Mouse (Mus musculus): ENCODE data around the gene Kctd7. TPM values are rescaled to one million over a fixed set of nuclear protein-coding genes. Genes with fewer than 3 reads are reported as not detected.
A peak's percentile ranks its signal among the peaks of the same experiment; 100 is the strongest.

Kctd7 gene
- total and polyA plus RNA-seq, 3 experiments: 6.9 to 10.3 (median 10.3) TPM

DNA sequence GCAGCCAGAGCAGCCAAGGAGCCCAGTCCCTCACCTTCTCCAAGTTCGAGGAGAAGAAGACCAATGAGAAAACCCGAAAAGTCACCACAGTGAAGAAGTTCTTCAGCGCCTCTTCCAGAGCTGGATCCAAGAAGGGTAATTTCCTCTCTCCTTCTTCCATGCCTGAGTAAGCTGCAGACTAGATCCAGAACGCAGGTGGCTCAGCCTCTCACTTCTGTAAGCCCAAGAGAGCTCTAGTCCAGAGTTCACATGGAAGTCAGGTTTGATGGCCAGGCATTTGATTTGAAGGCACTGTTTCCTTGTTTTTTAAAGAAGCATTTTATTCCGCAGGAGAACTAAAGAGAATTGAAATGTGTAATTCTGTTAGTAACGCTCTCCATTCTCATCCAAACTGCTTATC lies 46.2 kb downstream of the Kctd7 start:
- Histone ChIP-seq H3K9me3 (replicated peaks) (no peaks in the 10 kb centered on the region), H3K4me1 (ENCODE audit: insufficient read depth, low read depth, low read length) (peaks cover 8% of the 10 kb centered on the region), H3K27me3 (ENCODE audit: insufficient read depth, low read length) (no peaks in the 10 kb centered on the region), H3K4me3 (ENCODE audit: low read depth, low read length) (no peak overlapping the region), H3K36me3 (replicated peaks) (peaks cover 87% of the 10 kb centered on the region)
- DNase-seq (ENCODE audit: low spot score) (no peak), ATAC-seq (ENCODE audit: extremely low read depth, insufficient number of reproducible peaks, low FRiP score, poor library complexity, severe bottlenecking) (no peak)
- TF ChIP-seq GATA1 (IDR thresholded peaks at IDR 0.05; ENCODE audit: borderline replicate concordance, low read length) (no peak), TAL1 (conservative IDR thresholded peaks at IDR 0.05; ENCODE audit: low read depth, low read length) (no peak), CTCF (IDR thresholded peaks at IDR 0.05; ENCODE audit: low read depth, low read length) (no peak), GATA2 (IDR thresholded peaks at IDR 0.05; ENCODE audit: borderline replicate concordance, low read depth, low read length) (no peak)

DNA sequence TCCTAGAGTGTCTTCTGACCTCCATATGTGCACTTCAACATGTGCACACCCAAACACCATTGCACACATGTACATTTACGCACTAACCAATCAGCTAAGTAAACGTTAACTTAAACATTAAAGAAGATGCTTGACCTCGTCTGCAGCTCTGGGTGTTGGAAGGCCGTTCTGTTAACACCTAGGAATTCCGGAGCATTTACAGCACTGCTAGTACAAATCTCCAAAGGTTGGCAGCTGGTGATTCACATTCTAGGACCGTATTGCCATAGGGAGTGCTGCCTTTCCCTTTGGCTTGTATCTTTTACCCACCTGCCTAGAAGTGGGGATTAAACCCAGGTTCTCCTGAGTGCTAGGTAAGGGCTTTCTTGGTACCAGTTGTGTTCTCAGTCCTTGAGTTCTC lies 47.2 kb downstream of the Kctd7 start:
- no peak for TF ChIP-seq TAL1 (conservative IDR thresholded peaks at IDR 0.05; ENCODE audit: low read depth, low read length)
- no peak for TF ChIP-seq GATA1 (IDR thresholded peaks at IDR 0.05; ENCODE audit: borderline replicate concordance, low read length)
- no peak for TF ChIP-seq POLR2AphosphoS5 (IDR thresholded peaks at IDR 0.05; ENCODE audit: insufficient replicate concordance, low read depth, low read length)
- TF ChIP-seq CTCF (IDR thresholded peaks at IDR 0.05; ENCODE audit: low read depth, low read length): no peak
- TF ChIP-seq GATA2 (IDR thresholded peaks at IDR 0.05; ENCODE audit: borderline replicate concordance, low read depth, low read length): no peak
- Histone ChIP-seq H3K9me3 (replicated peaks) (no peaks in the 10 kb centered on the region), H3K27me3 (ENCODE audit: insufficient read depth, low read length) (no peaks in the 10 kb centered on the region), H3K4me1 (ENCODE audit: insufficient read depth, low read depth, low read length) (peaks cover 13% of the 10 kb centered on the region), H3K4me3 (ENCODE audit: low read depth, low read length) (no peak overlapping the region), H3K36me3 (replicated peaks) (peaks cover 93% of the 10 kb centered on the region)
- ATAC-seq (ENCODE audit: extremely low read depth, insufficient number of reproducible peaks, low FRiP score, poor library complexity, severe bottlenecking) (no peak), DNase-seq (ENCODE audit: low spot score) (no peak)

DNA sequence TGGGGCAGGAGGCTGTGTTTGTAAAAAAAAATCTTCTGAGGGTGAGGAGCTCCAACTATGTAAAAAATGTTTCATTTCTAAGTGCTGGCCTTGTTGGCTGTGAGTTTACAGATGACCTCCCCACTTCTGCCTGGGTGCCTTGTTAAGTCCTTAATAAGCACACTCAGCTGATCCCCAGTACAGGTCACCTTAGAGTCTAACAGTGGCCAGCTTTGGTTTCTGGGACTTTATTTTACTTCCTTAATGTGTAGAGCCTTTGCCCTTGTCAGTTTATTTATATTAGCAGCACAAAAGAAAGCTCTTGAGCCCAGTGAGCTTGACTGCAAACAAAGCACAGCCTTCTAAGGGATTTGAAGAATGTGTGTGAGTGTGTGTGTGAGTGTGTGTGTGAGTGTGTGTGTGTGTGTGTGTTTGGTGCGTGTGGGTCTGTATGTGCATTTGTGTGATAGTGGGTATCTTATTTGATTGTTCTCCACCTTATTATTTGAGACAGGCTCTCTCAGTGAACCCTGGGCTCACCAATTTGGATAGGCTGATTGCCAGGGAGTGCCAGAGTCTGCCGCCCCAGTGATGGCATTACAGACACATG lies 47.8 kb downstream of the Kctd7 start:
- TF ChIP-seq GATA2 (IDR thresholded peaks at IDR 0.05; ENCODE audit: borderline replicate concordance, low read depth, low read length): no peak
- no peak for TF ChIP-seq TAL1 (conservative IDR thresholded peaks at IDR 0.05; ENCODE audit: low read depth, low read length)
- TF ChIP-seq CTCF (IDR thresholded peaks at IDR 0.05; ENCODE audit: low read depth, low read length): no peak
- TF ChIP-seq GATA1 (IDR thresholded peaks at IDR 0.05; ENCODE audit: borderline replicate concordance, low read length): no peak
- no peak for TF ChIP-seq POLR2AphosphoS5 (IDR thresholded peaks at IDR 0.05; ENCODE audit: insufficient replicate concordance, low read depth, low read length)
- DNase-seq (ENCODE audit: low spot score) (no peak), ATAC-seq (ENCODE audit: extremely low read depth, insufficient number of reproducible peaks, low FRiP score, poor library complexity, severe bottlenecking) (no peak)
- H3K9me3 ChIP-seq (replicated peaks): no peaks in the 10 kb centered on the region
- no peak overlapping the region for H3K4me3 ChIP-seq (ENCODE audit: low read depth, low read length)
- no peaks in the 10 kb centered on the region for H3K27me3 ChIP-seq (ENCODE audit: insufficient read depth, low read length)
- H3K36me3 ChIP-seq (replicated peaks): peaks cover 95% of the 10 kb centered on the region
- peaks cover 11% of the 10 kb centered on the region for H3K4me1 ChIP-seq (ENCODE audit: insufficient read depth, low read depth, low read length)

DNA sequence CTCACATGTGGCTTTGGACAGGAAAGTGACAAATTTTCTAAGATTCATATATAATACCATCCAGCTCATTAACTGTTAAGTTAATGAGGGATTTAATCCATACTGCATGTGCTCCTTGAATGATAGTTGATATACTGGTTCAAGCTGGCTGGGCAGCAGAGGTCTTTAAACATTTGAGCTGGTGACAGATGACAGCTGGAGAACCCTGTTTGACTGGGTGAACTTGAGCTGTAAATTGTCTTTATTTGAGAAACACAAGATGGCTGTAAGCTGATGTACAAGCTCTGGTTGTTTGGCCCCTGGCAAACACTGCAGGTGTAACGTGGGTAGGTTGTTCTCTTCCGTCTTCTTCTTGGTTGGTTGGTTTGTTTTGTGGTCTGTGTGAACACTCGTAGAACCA lies 49.1 kb downstream of the Kctd7 start:
- no peak overlapping the region for H3K4me3 ChIP-seq (ENCODE audit: low read depth, low read length)
- TF ChIP-seq POLR2AphosphoS5 (IDR thresholded peaks at IDR 0.05; ENCODE audit: insufficient replicate concordance, low read depth, low read length): no peak
- TF ChIP-seq GATA2 (IDR thresholded peaks at IDR 0.05; ENCODE audit: borderline replicate concordance, low read depth, low read length): no peak
- no peak for TF ChIP-seq CTCF (IDR thresholded peaks at IDR 0.05; ENCODE audit: low read depth, low read length)
- no peak for TF ChIP-seq TAL1 (conservative IDR thresholded peaks at IDR 0.05; ENCODE audit: low read depth, low read length)
- no peak for TF ChIP-seq GATA1 (IDR thresholded peaks at IDR 0.05; ENCODE audit: borderline replicate concordance, low read length)
- ATAC-seq (ENCODE audit: extremely low read depth, insufficient number of reproducible peaks, low FRiP score, poor library complexity, severe bottlenecking) (no peak), DNase-seq (ENCODE audit: low spot score) (no peak)
- no peaks in the 10 kb centered on the region for H3K9me3 ChIP-seq (replicated peaks)
- H3K36me3 ChIP-seq (replicated peaks): peaks cover 97% of the 10 kb centered on the region
- H3K27me3 ChIP-seq (ENCODE audit: insufficient read depth, low read length): no peaks in the 10 kb centered on the region
- H3K4me1 ChIP-seq (ENCODE audit: insufficient read depth, low read depth, low read length): peaks cover 7% of the 10 kb centered on the region

DNA sequence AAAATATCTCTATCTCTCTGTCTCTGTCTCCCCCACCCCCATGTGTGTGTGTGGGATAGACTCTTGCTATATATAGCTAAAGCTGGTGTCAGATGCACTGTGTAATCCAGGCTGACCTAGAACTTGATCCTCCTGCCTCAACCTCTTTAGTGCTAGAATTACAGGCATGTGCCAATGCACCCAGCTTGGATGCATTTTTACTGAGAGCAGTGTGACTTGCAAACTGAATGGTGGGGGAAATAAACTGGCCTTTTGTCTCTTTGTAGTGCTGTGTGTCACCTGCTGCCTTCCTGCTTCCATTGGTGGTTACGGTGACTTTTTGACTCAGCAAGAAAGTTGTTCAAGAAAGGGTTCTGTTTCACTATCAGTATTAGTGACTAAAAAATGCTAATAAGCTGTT lies 51.6 kb downstream of the Kctd7 start:
- Histone ChIP-seq H3K36me3 (replicated peaks) (peaks cover 97% of the 10 kb centered on the region), H3K9me3 (replicated peaks) (no peaks in the 10 kb centered on the region), H3K4me1 (ENCODE audit: insufficient read depth, low read depth, low read length) (peaks cover 7% of the 10 kb centered on the region), H3K27me3 (ENCODE audit: insufficient read depth, low read length) (no peaks in the 10 kb centered on the region), H3K4me3 (ENCODE audit: low read depth, low read length) (no peak overlapping the region)
- DNase-seq (ENCODE audit: low spot score) (no peak), ATAC-seq (ENCODE audit: extremely low read depth, insufficient number of reproducible peaks, low FRiP score, poor library complexity, severe bottlenecking) (peak; percentile 22; the same call in 1 of the 2 replicates)
- TF ChIP-seq GATA2 (IDR thresholded peaks at IDR 0.05; ENCODE audit: borderline replicate concordance, low read depth, low read length): no peak
- TF ChIP-seq POLR2AphosphoS5 (IDR thresholded peaks at IDR 0.05; ENCODE audit: insufficient replicate concordance, low read depth, low read length): no peak
- no peak for TF ChIP-seq CTCF (IDR thresholded peaks at IDR 0.05; ENCODE audit: low read depth, low read length)
- TF ChIP-seq GATA1 (IDR thresholded peaks at IDR 0.05; ENCODE audit: borderline replicate concordance, low read length): no peak
- no peak for TF ChIP-seq TAL1 (conservative IDR thresholded peaks at IDR 0.05; ENCODE audit: low read depth, low read length)

DNA sequence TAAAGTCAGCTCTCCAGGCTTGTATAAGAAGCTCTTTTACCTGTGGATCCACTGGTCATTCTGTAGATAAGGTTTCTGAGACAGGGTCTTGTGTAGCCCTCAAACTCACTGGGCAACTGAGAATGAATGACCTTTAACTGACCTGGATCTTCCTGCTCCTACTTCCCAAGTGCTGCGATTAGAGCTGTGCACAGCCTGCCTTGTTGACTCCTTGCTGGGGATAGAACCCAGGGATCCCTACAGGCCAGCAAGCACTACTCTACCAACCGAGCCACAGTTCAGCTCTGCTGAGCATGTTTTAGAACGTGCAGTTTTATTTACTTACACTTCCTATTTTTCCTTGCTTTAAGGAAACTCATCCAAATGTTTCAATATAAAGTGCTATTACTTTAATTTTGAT lies 52.8 kb downstream of the Kctd7 start:
- H3K36me3 ChIP-seq (replicated peaks): peaks cover 93% of the 10 kb centered on the region
- ATAC-seq (ENCODE audit: extremely low read depth, insufficient number of reproducible peaks, low FRiP score, poor library complexity, severe bottlenecking): no peak
- no peak overlapping the region for H3K4me3 ChIP-seq (ENCODE audit: low read depth, low read length)
- H3K27me3 ChIP-seq (ENCODE audit: insufficient read depth, low read length): no peaks in the 10 kb centered on the region
- no peak for DNase-seq (ENCODE audit: low spot score)
- H3K9me3 ChIP-seq (replicated peaks): no peaks in the 10 kb centered on the region
- TF ChIP-seq TAL1 (conservative IDR thresholded peaks at IDR 0.05; ENCODE audit: low read depth, low read length) (no peak), GATA1 (IDR thresholded peaks at IDR 0.05; ENCODE audit: borderline replicate concordance, low read length) (no peak), CTCF (IDR thresholded peaks at IDR 0.05; ENCODE audit: low read depth, low read length) (no peak), GATA2 (IDR thresholded peaks at IDR 0.05; ENCODE audit: borderline replicate concordance, low read depth, low read length) (no peak), POLR2AphosphoS5 (IDR thresholded peaks at IDR 0.05; ENCODE audit: insufficient replicate concordance, low read depth, low read length) (no peak)
- H3K4me1 ChIP-seq (ENCODE audit: insufficient read depth, low read depth, low read length): peaks cover 7% of the 10 kb centered on the region

Data from G1E (cell line).